Mouse (Mus musculus) bone marrow, adult 2 months (tissue): ENCODE results near the gene Adam11. TPM values are rescaled to one million over a fixed set of nuclear protein-coding genes. Genes with fewer than 3 reads are reported as not detected.
"Not testable (repeated sequence)": the region's sequence is repeated elsewhere in the genome, so short reads cannot be mapped to it uniquely, and the experiment has no call there.

Experiments used
- H3K27ac ChIP-seq: fragments of 200-500 bp; 2 replicates; pipeline ENCODE4 v1.5.1; 2012; ENCODE audit warnings: low read depth, mild to moderate bottlenecking, control low read depth, inconsistent platforms, low read length; ENCODE audit not compliant: control insufficient read depth, poor library complexity, insufficient read depth
- H3K4me1 ChIP-seq: fragments of 200-500 bp; 2 replicates; pipeline ENCODE4 v1.6.1; 2011; ENCODE audit warnings: low read length; ENCODE audit not compliant: control insufficient read depth, insufficient read depth
- H3K4me3 ChIP-seq: fragments of 200-500 bp; replicated peaks from 2 replicates; pipeline ENCODE3; 2011; ENCODE audit warnings: mild to moderate bottlenecking, low read depth, low read length, control low read depth; ENCODE audit not compliant: control insufficient read depth
- CTCF ChIP-seq: fragments of 200-500 bp; IDR thresholded peaks from 2 replicates; pipeline ENCODE4 v1.5.1; 2011; ENCODE audit warnings: low read length, control low read depth; ENCODE audit not compliant: control insufficient read depth, insufficient read depth
- POLR2A ChIP-seq: fragments of 200-500 bp; IDR thresholded peaks from 2 replicates; pipeline ENCODE4 v1.6.1; 2011; ENCODE audit warnings: low read depth, mild to moderate bottlenecking, control low read depth, low read length, borderline replicate concordance; ENCODE audit not compliant: control insufficient read depth
- WGBS: fragments of 180-500 bp; shearing (Covaris S2); methylation state at CpG from one replicate; pipeline ENCODE4 v1.1.7; 2018; 5-methylcytosine and 5-hydroxymethylcytosine counted together
- polyA plus RNA-seq: library from polyadenylated mRNA; stranded (reverse); fragments of >200 nt; gene quantifications from 2 replicates; pipeline ENCODE4 v1.2.4, GENCODE M21; 2011; ENCODE audit warnings: low replicate concordance; ENCODE audit not compliant: missing spikeins, insufficient read depth, insufficient read length

The Adam11 gene
- 2.9 and 11.8 TPM in 2 replicates for polyA plus RNA-seq

- 1% methylated on average over 49 of the region's 76 CpGs for WGBS
- no peak for TF ChIP-seq CTCF
- no peak for TF ChIP-seq POLR2A
- no peaks in the 10 kb centered on the region for H3K4me1 ChIP-seq
Observed at GRCm38 (mm10) chr11:102761309-102762210, at the start of gene Adam11. Gene Adam11, plus strand, starts transcription at chr11:102761439.

GRCm38 (mm10) chr11:102712411-102712810 is 48.8 kb upstream of the Adam11 start:
- TF ChIP-seq CTCF (no peak), POLR2A (no peak)
- 83% methylated on average over 4 of the region's 4 CpGs for WGBS
- Histone ChIP-seq H3K27ac (no peak overlapping the region), H3K4me3 (no peak overlapping the region), H3K4me1 (no peaks in the 10 kb centered on the region)

More at GRCm38 (mm10) chr11:102761309-102762210, at the start of gene Adam11:
- Histone ChIP-seq H3K27ac (no peak within 1 kb of the TSS), H3K4me3 (no peak within 1 kb of the TSS)

- not testable (repeated sequence) for H3K4me1 ChIP-seq, H3K4me3 ChIP-seq, H3K27ac ChIP-seq
- 86% methylated on average over 2 of the region's 2 CpGs for WGBS
Observed at GRCm38 (mm10) chr11:102714578-102714977, 46.7 kb upstream of the Adam11 start.

GRCm38 (mm10) chr11:102716135-102716534 is 45.1 kb upstream of the Adam11 start:
- Histone ChIP-seq H3K4me1 (no peaks in the 10 kb centered on the region), H3K4me3 (no peak overlapping the region), H3K27ac (no peak overlapping the region)
- WGBS: 79% methylated on average over 7 of the region's 7 CpGs
- TF ChIP-seq CTCF (no peak), POLR2A (no peak)

- no peaks in the 10 kb centered on the region for H3K4me1 ChIP-seq
- TF ChIP-seq CTCF: no peak
- TF ChIP-seq POLR2A: no peak
- H3K4me3 ChIP-seq: no peak overlapping the region
- no peak overlapping the region for H3K27ac ChIP-seq
- WGBS: 30% methylated on average over 3 of the region's 3 CpGs
Observed at GRCm38 (mm10) chr11:102725574-102725973, 35.7 kb upstream of the Adam11 start.

GRCm38 (mm10) chr11:102728614-102729013 is 32.6 kb upstream of the Adam11 start:
- TF ChIP-seq POLR2A: no peak
- TF ChIP-seq CTCF: no peak
- Histone ChIP-seq H3K4me3 (no peak overlapping the region), H3K4me1 (no peaks in the 10 kb centered on the region), H3K27ac (no peak overlapping the region)
- WGBS: 38% methylated on average over 7 of the region's 7 CpGs

- 71% methylated on average over 3 of the region's 3 CpGs for WGBS
- TF ChIP-seq POLR2A: no peak
- no peak for TF ChIP-seq CTCF
Observed at GRCm38 (mm10) chr11:102729835-102730234, 31.4 kb upstream of the Adam11 start.

GRCm38 (mm10) chr11:102731366-102731765 is 29.9 kb upstream of the Adam11 start:
- 31% methylated on average over 6 of the region's 6 CpGs for WGBS
- TF ChIP-seq POLR2A (no peak), CTCF (no peak)
- H3K4me1 ChIP-seq: no peaks in the 10 kb centered on the region
- H3K4me3 ChIP-seq: no peak overlapping the region
- H3K27ac ChIP-seq: no peak overlapping the region

More at GRCm38 (mm10) chr11:102729835-102730234, 31.4 kb upstream of the Adam11 start:
- Histone ChIP-seq H3K27ac (no peak overlapping the region), H3K4me1 (no peaks in the 10 kb centered on the region), H3K4me3 (no peak overlapping the region)

- no peak overlapping the region for H3K4me3 ChIP-seq
- H3K4me1 ChIP-seq: no peaks in the 10 kb centered on the region
- TF ChIP-seq CTCF (no peak), POLR2A (no peak)
- H3K27ac ChIP-seq: no peak overlapping the region
- WGBS: 80% methylated on average over 5 of the region's 5 CpGs
Observed at GRCm38 (mm10) chr11:102733146-102733545, 28.1 kb upstream of the Adam11 start.
